Mouse (Mus musculus): ENCODE measurements around the gene Art1. TPM values are rescaled to one million over a fixed set of nuclear protein-coding genes. Genes with fewer than 3 reads are reported as not detected.

Art1 gene
- polyA plus RNA-seq, 2 experiments = 18.2 to 21.7 TPM

- Histone ChIP-seq H3K36me3 (ENCODE audit: control insufficient read depth, insufficient read depth, low read length) (peaks cover 36% of the 10 kb centered on the region), H3K4me3 (replicated peaks; ENCODE audit: low read length) (no peak overlapping the region), H3K27ac (replicated peaks; ENCODE audit: low read depth, low read length) (no peak overlapping the region), H3K9ac (ENCODE audit: low read depth, low read length, severe bottlenecking) (no peak overlapping the region), H3K4me1 (ENCODE audit: control insufficient read depth, insufficient read depth, low read length) (no peaks in the 10 kb centered on the region), H3K4me2 (replicated peaks; ENCODE audit: low read depth, low read length, severe bottlenecking) (no peak overlapping the region), H3K9me3 (ENCODE audit: control insufficient read depth, low read length) (no peaks in the 10 kb centered on the region), H3K27me3 (ENCODE audit: control insufficient read depth, insufficient read depth, low read length) (no peaks in the 10 kb centered on the region)
- DNase-seq (ENCODE audit: low spot score) (no peak), ATAC-seq (ENCODE audit: low FRiP score, low read depth) (no peak)
- WGBS = 76% methylated on average over 6 of the region's 6 CpGs
- TF ChIP-seq POLR2A (IDR thresholded peaks at IDR 0.05; ENCODE audit: borderline replicate concordance, extremely low read depth, insufficient read depth, insufficient read length) = no peak
Measured at GRCm38 (mm10) chr7:102117382-102117781, 15.8 kb downstream of the Art1 start.

GRCm38 (mm10) chr7:102120326-102120725 lies 18.8 kb downstream of the Art1 start:
- no peak for TF ChIP-seq POLR2A (IDR thresholded peaks at IDR 0.05; ENCODE audit: borderline replicate concordance, extremely low read depth, insufficient read depth, insufficient read length)
- WGBS = 98% methylated on average over 10 of the region's 10 CpGs
- no peak overlapping the region for H3K4me2 ChIP-seq (replicated peaks; ENCODE audit: low read depth, low read length, severe bottlenecking)

GRCm38 (mm10) chr7:102132395-102132794 lies 30.9 kb downstream of the Art1 start:
- H3K4me3 ChIP-seq (replicated peaks; ENCODE audit: low read length) = no peak overlapping the region
- H3K4me1 ChIP-seq (ENCODE audit: control insufficient read depth, insufficient read depth, low read length) = no peaks in the 10 kb centered on the region
- peaks cover 84% of the 10 kb centered on the region for H3K36me3 ChIP-seq (ENCODE audit: control insufficient read depth, insufficient read depth, low read length)
- H3K27ac ChIP-seq (replicated peaks; ENCODE audit: low read depth, low read length) = no peak overlapping the region
- no peaks in the 10 kb centered on the region for H3K9me3 ChIP-seq (ENCODE audit: control insufficient read depth, low read length)
- no peak for ATAC-seq (ENCODE audit: low FRiP score, low read depth)
- no peak for TF ChIP-seq POLR2A (IDR thresholded peaks at IDR 0.05; ENCODE audit: borderline replicate concordance, extremely low read depth, insufficient read depth, insufficient read length)
- WGBS = 95% methylated on average over 4 of the region's 4 CpGs
- no peak overlapping the region for H3K4me2 ChIP-seq (replicated peaks; ENCODE audit: low read depth, low read length, severe bottlenecking)
- DNase-seq (ENCODE audit: low spot score) = no peak
- no peaks in the 10 kb centered on the region for H3K27me3 ChIP-seq (ENCODE audit: control insufficient read depth, insufficient read depth, low read length)
- H3K9ac ChIP-seq (ENCODE audit: low read depth, low read length, severe bottlenecking) = no peak overlapping the region

More at GRCm38 (mm10) chr7:102120326-102120725, 18.8 kb downstream of the Art1 start:
- Histone ChIP-seq H3K9ac (ENCODE audit: low read depth, low read length, severe bottlenecking) (no peak overlapping the region), H3K27ac (replicated peaks; ENCODE audit: low read depth, low read length) (no peak overlapping the region), H3K4me1 (ENCODE audit: control insufficient read depth, insufficient read depth, low read length) (no peaks in the 10 kb centered on the region), H3K4me3 (replicated peaks; ENCODE audit: low read length) (no peak overlapping the region), H3K9me3 (ENCODE audit: control insufficient read depth, low read length) (no peaks in the 10 kb centered on the region), H3K27me3 (ENCODE audit: control insufficient read depth, insufficient read depth, low read length) (no peaks in the 10 kb centered on the region), H3K36me3 (ENCODE audit: control insufficient read depth, insufficient read depth, low read length) (peaks cover 65% of the 10 kb centered on the region)
- ATAC-seq (ENCODE audit: low FRiP score, low read depth) (no peak), DNase-seq (ENCODE audit: low spot score) (no peak)

- Histone ChIP-seq H3K9me3 (ENCODE audit: control insufficient read depth, low read length) (no peaks in the 10 kb centered on the region), H3K4me2 (replicated peaks; ENCODE audit: low read depth, low read length, severe bottlenecking) (no peak overlapping the region), H3K36me3 (ENCODE audit: control insufficient read depth, insufficient read depth, low read length) (peaks cover 84% of the 10 kb centered on the region), H3K27ac (replicated peaks; ENCODE audit: low read depth, low read length) (no peak overlapping the region), H3K4me3 (replicated peaks; ENCODE audit: low read length) (no peak overlapping the region), H3K27me3 (ENCODE audit: control insufficient read depth, insufficient read depth, low read length) (no peaks in the 10 kb centered on the region), H3K4me1 (ENCODE audit: control insufficient read depth, insufficient read depth, low read length) (no peaks in the 10 kb centered on the region), H3K9ac (ENCODE audit: low read depth, low read length, severe bottlenecking) (no peak overlapping the region)
- DNase-seq (ENCODE audit: low spot score) (no peak), ATAC-seq (ENCODE audit: low FRiP score, low read depth) (no peak)
- 94% methylated on average over 1 of the region's 1 CpGs for WGBS
- no peak for TF ChIP-seq POLR2A (IDR thresholded peaks at IDR 0.05; ENCODE audit: borderline replicate concordance, extremely low read depth, insufficient read depth, insufficient read length)
Measured at GRCm38 (mm10) chr7:102137464-102137863, 35.9 kb downstream of the Art1 start.

GRCm38 (mm10) chr7:102137898-102138297 lies 36.4 kb downstream of the Art1 start:
- Histone ChIP-seq H3K4me2 (replicated peaks; ENCODE audit: low read depth, low read length, severe bottlenecking) (no peak overlapping the region), H3K36me3 (ENCODE audit: control insufficient read depth, insufficient read depth, low read length) (peaks cover 82% of the 10 kb centered on the region), H3K27ac (replicated peaks; ENCODE audit: low read depth, low read length) (no peak overlapping the region), H3K9me3 (ENCODE audit: control insufficient read depth, low read length) (no peaks in the 10 kb centered on the region), H3K4me3 (replicated peaks; ENCODE audit: low read length) (no peak overlapping the region), H3K4me1 (ENCODE audit: control insufficient read depth, insufficient read depth, low read length) (no peaks in the 10 kb centered on the region), H3K27me3 (ENCODE audit: control insufficient read depth, insufficient read depth, low read length) (no peaks in the 10 kb centered on the region), H3K9ac (ENCODE audit: low read depth, low read length, severe bottlenecking) (no peak overlapping the region)
- ATAC-seq (ENCODE audit: low FRiP score, low read depth) = no peak
- TF ChIP-seq POLR2A (IDR thresholded peaks at IDR 0.05; ENCODE audit: borderline replicate concordance, extremely low read depth, insufficient read depth, insufficient read length) = no peak
- 95% methylated on average over 5 of the region's 5 CpGs for WGBS
- no peak for DNase-seq (ENCODE audit: low spot score)

GRCm38 (mm10) chr7:102153691-102154090 lies 52.1 kb downstream of the Art1 start:
- Histone ChIP-seq H3K36me3 (ENCODE audit: control insufficient read depth, insufficient read depth, low read length) (peaks cover 71% of the 10 kb centered on the region), H3K27me3 (ENCODE audit: control insufficient read depth, insufficient read depth, low read length) (no peaks in the 10 kb centered on the region), H3K4me2 (replicated peaks; ENCODE audit: low read depth, low read length, severe bottlenecking) (no peak overlapping the region), H3K4me3 (replicated peaks; ENCODE audit: low read length) (no peak overlapping the region), H3K4me1 (ENCODE audit: control insufficient read depth, insufficient read depth, low read length) (no peaks in the 10 kb centered on the region), H3K9ac (ENCODE audit: low read depth, low read length, severe bottlenecking) (no peak overlapping the region), H3K9me3 (ENCODE audit: control insufficient read depth, low read length) (no peaks in the 10 kb centered on the region), H3K27ac (replicated peaks; ENCODE audit: low read depth, low read length) (no peak overlapping the region)
- ATAC-seq (ENCODE audit: low FRiP score, low read depth) = no peak
- no peak for DNase-seq (ENCODE audit: low spot score)
- WGBS = 90% methylated on average over 5 of the region's 5 CpGs
- TF ChIP-seq POLR2A (IDR thresholded peaks at IDR 0.05; ENCODE audit: borderline replicate concordance, extremely low read depth, insufficient read depth, insufficient read length) = no peak

Other genes with a start within 250 kb of the Art1 start
- 3.4 and 4.8 TPM in 2 replicates for gene Folr2, start 244.5 kb upstream of the Art1 start, polyA plus RNA-seq (2012; rRNA removed)
- 2.8 and 3.1 TPM in 2 replicates for gene Folr2, start 244.5 kb upstream of the Art1 start, polyA plus RNA-seq (2014; fragmentation: Nextera tagmentation; extraction: Ambion mirVana)
- 67.2 and 68.9 TPM in 2 replicates for gene Anapc15, start 238.0 kb upstream of the Art1 start, polyA plus RNA-seq (2012; rRNA removed)
- gene Anapc15, start 238.0 kb upstream of the Art1 start, polyA plus RNA-seq (2014; fragmentation: Nextera tagmentation; extraction: Ambion mirVana) = 44.7 and 60.5 TPM in 2 replicates
- 1.1 and 1.3 TPM in 2 replicates for gene Folr1, start 231.0 kb upstream of the Art1 start, polyA plus RNA-seq (2012; rRNA removed)
- gene Folr1, start 231.0 kb upstream of the Art1 start, polyA plus RNA-seq (2014; fragmentation: Nextera tagmentation; extraction: Ambion mirVana) = 1.0 TPM in 1 of 2 replicates, not detected in the other
- 176 and 203 TPM in 2 replicates for gene Lamtor1, start 195.8 kb upstream of the Art1 start, polyA plus RNA-seq (2012; rRNA removed)
- gene Lamtor1, start 195.8 kb upstream of the Art1 start, polyA plus RNA-seq (2014; fragmentation: Nextera tagmentation; extraction: Ambion mirVana) = 154 and 166 TPM in 2 replicates
- 0.18 and 0.23 TPM in 2 replicates for gene Tomt, start 195.4 kb upstream of the Art1 start, polyA plus RNA-seq (2012; rRNA removed)
- 0.29 and 0.41 TPM in 2 replicates for gene Tomt, start 195.4 kb upstream of the Art1 start, polyA plus RNA-seq (2014; fragmentation: Nextera tagmentation; extraction: Ambion mirVana)
- gene Lrrc51, start 167.8 kb upstream of the Art1 start, polyA plus RNA-seq (2012; rRNA removed) = 11.4 and 11.7 TPM in 2 replicates
- 7.5 and 12.6 TPM in 2 replicates for gene Lrrc51, start 167.8 kb upstream of the Art1 start, polyA plus RNA-seq (2014; fragmentation: Nextera tagmentation; extraction: Ambion mirVana)
- 112 and 126 TPM in 2 replicates for gene Numa1, start 167.6 kb upstream of the Art1 start, polyA plus RNA-seq (2012; rRNA removed)
- 106 and 126 TPM in 2 replicates for gene Numa1, start 167.6 kb upstream of the Art1 start, polyA plus RNA-seq (2014; fragmentation: Nextera tagmentation; extraction: Ambion mirVana)
- 12.9 and 15.4 TPM in 2 replicates for gene Il18bp, start 83.1 kb upstream of the Art1 start, polyA plus RNA-seq (2012; rRNA removed)
- gene Il18bp, start 83.1 kb upstream of the Art1 start, polyA plus RNA-seq (2014; fragmentation: Nextera tagmentation; extraction: Ambion mirVana) = 2.2 and 2.7 TPM in 2 replicates
- gene Rnf121, start 36.3 kb upstream of the Art1 start, polyA plus RNA-seq (2012; rRNA removed) = 62.3 and 83.0 TPM in 2 replicates
- gene Rnf121, start 36.3 kb upstream of the Art1 start, polyA plus RNA-seq (2014; fragmentation: Nextera tagmentation; extraction: Ambion mirVana) = 32.6 and 34.1 TPM in 2 replicates
- gene Xndc1, start 36.2 kb upstream of the Art1 start, polyA plus RNA-seq (2012; rRNA removed) = 65.1 and 77.5 TPM in 2 replicates
- 21.4 and 22.9 TPM in 2 replicates for gene Xndc1, start 36.2 kb upstream of the Art1 start, polyA plus RNA-seq (2014; fragmentation: Nextera tagmentation; extraction: Ambion mirVana)
- 9.0 and 9.5 TPM in 2 replicates for gene Xntrpc, start 36.0 kb upstream of the Art1 start, polyA plus RNA-seq (2012; rRNA removed)
- gene Xntrpc, start 36.0 kb upstream of the Art1 start, polyA plus RNA-seq (2014; fragmentation: Nextera tagmentation; extraction: Ambion mirVana) = 1.2 and 1.8 TPM in 2 replicates
- 5.5 and 10.8 TPM in 2 replicates for gene Trpc2, start 18.6 kb upstream of the Art1 start, polyA plus RNA-seq (2012; rRNA removed)
- gene Trpc2, start 18.6 kb upstream of the Art1 start, polyA plus RNA-seq (2014; fragmentation: Nextera tagmentation; extraction: Ambion mirVana) = not detected in 2 replicates
- 2.4 and 2.9 TPM in 2 replicates for gene Art5, start 7.7 kb downstream of the Art1 start, polyA plus RNA-seq (2012; rRNA removed)
- gene Art5, start 7.7 kb downstream of the Art1 start, polyA plus RNA-seq (2014; fragmentation: Nextera tagmentation; extraction: Ambion mirVana) = 2.5 and 3.0 TPM in 2 replicates
- gene Chrna10, start 15.1 kb downstream of the Art1 start, polyA plus RNA-seq (2012; rRNA removed) = 0.05 and 0.06 TPM in 2 replicates
- gene Chrna10, start 15.1 kb downstream of the Art1 start, polyA plus RNA-seq (2014; fragmentation: Nextera tagmentation; extraction: Ambion mirVana) = not detected in 2 replicates
- 27.3 and 28.3 TPM in 2 replicates for gene Nup98, start 108.4 kb downstream of the Art1 start, polyA plus RNA-seq (2012; rRNA removed)
- 38.9 and 41.5 TPM in 2 replicates for gene Nup98, start 108.4 kb downstream of the Art1 start, polyA plus RNA-seq (2014; fragmentation: Nextera tagmentation; extraction: Ambion mirVana)
- 77.1 and 108 TPM in 2 replicates for gene Pgap2, start 108.5 kb downstream of the Art1 start, polyA plus RNA-seq (2012; rRNA removed)
- 94.2 and 102 TPM in 2 replicates for gene Pgap2, start 108.5 kb downstream of the Art1 start, polyA plus RNA-seq (2014; fragmentation: Nextera tagmentation; extraction: Ambion mirVana)
- gene Rhog, start 154.3 kb downstream of the Art1 start, polyA plus RNA-seq (2012; rRNA removed) = 48.7 and 55.6 TPM in 2 replicates
- 70.3 and 73.7 TPM in 2 replicates for gene Rhog, start 154.3 kb downstream of the Art1 start, polyA plus RNA-seq (2014; fragmentation: Nextera tagmentation; extraction: Ambion mirVana)
- gene Stim1, start 166.1 kb downstream of the Art1 start, polyA plus RNA-seq (2012; rRNA removed) = 49.1 and 66.1 TPM in 2 replicates
- 27.7 and 31.7 TPM in 2 replicates for gene Stim1, start 166.1 kb downstream of the Art1 start, polyA plus RNA-seq (2014; fragmentation: Nextera tagmentation; extraction: Ambion mirVana)